Mouse (Mus musculus) urinary bladder, postnatal 25 days (tissue): Measurements from ENCODE around the gene Rnase11.
"Not testable (repeated sequence)": the region's sequence is repeated elsewhere in the genome, so short reads cannot be mapped to it uniquely, and the experiment has no call there.

Source experiments
- DNase-seq: peaks from one replicate; pipeline ENCODE4 v3.0.0; 2022; ENCODE audit warnings: low spot score

Rnase11 gene

DNA sequence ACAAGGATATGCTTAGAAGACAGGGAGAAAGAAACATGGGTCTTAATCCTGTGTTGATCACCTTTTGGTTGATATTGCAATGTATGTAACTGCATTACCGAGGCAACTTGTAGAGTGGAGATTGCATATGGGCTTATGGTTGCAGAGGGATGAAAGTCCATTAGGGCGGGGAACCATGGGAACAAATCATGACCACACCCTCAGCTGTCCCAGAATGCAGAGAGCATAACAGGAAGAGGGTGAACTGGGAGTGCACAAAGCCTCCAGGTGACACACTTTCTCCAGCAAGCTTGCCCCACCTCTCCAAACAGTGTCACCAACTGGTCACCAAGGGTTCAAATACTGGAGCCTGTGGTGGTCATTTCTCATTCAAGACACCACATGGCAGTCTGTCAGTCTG, 31.1 kb upstream of the Rnase11 start:
- no peak for DNase-seq

DNA sequence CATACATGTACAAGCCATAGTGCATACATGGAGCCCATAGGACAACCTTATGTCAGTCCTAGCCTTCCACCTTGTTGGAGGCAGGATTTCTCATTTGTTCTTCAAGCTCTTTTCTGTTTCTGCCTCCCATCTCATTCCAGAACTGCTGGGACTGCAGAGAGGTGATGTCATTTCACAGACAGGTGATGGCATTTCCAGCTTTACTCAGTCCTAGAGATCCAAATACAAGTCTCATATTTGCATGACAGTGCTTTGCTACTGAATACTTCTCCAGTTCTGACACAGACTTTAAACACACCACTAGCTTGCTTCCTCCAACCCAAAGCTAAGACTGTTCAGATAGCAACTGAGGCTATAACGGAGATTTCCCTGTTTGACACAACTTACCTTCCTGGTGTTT, 29.2 kb upstream of the Rnase11 start:
- DNase-seq = no peak

DNA sequence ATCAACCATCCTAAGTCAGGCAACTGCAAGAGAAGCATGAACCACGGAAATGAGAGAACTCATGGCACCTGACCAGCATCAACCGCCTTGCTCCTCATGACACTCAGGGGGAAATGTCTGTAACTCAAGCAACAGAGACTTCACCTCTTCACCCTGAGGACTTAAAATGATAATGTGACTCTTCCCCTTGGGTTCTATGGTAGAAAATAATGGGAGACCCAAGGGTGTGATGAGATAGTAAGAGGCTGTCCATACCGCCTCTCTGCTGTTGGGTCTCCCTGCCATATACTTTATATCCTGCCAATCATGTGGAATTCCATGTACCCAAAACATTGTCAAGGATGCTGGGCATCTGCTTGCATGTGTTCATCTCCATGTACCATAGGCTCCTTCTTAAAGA, 24.4 kb upstream of the Rnase11 start, which contains the start of gene Olfr750:
Gene Olfr750 (minus strand): TSS at position 101 of the 400 bp plus-strand sequence.
- DNase-seq = no peak

DNA sequence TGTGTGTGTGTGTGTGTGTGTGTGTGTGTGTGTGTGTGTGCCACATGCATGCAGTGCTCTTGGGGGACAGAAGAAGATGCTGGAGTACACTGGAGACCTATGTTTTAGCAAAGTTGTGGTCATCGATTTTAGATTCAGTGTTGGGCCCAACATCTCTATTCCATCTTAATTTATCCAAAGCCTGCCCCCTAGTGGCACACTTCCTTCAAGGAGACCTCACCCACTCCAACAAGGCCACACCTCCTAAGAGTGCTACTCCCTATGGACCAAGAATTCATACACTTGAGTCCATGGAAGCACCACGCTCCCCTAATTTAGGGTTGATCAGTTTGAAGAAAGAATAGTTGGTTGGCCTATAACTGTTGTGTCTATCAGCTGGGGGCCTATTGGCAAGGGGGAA, 19.7 kb upstream of the Rnase11 start:
- no peak for DNase-seq

DNA sequence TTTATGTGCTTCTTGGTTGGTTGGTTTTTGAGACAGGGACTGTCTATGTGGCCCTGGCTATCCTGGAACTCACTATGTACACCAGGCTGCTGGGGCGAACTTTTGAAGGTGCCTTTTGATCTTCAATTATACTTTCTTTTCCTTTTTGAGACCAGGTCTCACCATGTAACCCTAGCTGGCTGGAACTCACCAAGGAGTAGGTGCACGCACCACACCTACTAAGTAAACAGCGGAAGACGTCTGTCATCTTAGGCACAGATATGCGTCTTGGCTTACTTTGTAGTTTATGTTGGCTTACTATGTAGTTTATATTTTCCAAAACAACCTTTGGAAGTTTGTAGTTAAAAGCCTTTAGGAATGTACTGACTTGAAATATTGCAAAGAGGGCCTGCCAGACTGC, 19.0 kb upstream of the Rnase11 start:
- no peak for DNase-seq

DNA sequence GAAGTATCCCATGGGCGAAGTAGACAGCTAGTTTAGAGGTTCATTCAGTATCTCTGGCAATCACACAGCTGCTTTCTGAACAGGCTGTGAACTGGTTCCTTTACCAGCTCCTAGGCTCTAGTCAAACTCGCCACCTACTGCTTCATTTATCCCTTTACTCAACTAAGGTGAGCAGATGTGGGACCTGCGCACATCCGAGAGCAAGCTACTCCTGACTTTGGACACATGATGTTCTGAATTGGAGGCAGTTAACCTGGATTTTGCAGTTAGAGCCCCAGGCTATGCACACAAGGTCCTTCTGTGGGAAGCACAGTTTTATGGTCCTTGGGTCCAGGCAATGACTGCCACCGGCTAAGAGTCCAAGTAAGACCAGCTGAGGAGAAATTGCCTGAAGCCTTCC, 10.8 kb upstream of the Rnase11 start:
- DNase-seq = no peak

DNA sequence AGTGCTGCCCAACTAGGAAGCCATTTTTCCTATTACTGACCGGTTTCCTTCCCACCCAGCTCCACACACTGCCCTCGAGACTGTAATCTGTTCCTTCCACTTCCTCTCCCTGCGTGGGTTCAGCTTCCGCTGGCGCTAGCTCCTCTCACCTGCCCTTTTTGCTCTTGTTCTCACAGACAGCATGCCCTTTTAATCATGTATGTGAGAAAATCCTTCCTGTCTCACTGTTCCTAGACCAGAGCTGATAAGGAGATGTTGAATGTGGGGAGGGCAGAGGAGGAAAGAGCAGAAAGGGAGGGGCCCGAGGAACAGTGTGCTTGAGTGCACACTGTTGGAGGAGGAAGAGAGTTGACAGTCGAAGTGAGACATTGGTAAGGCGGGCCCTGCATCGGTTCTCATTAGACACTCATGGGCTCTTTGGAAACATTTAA, 7.5 kb upstream of the Rnase11 start, which contains the start of gene Rnase12:
Gene Rnase12 (minus strand): TSS at position 261 of the 431 bp plus-strand sequence.
- no peak for DNase-seq

DNA sequence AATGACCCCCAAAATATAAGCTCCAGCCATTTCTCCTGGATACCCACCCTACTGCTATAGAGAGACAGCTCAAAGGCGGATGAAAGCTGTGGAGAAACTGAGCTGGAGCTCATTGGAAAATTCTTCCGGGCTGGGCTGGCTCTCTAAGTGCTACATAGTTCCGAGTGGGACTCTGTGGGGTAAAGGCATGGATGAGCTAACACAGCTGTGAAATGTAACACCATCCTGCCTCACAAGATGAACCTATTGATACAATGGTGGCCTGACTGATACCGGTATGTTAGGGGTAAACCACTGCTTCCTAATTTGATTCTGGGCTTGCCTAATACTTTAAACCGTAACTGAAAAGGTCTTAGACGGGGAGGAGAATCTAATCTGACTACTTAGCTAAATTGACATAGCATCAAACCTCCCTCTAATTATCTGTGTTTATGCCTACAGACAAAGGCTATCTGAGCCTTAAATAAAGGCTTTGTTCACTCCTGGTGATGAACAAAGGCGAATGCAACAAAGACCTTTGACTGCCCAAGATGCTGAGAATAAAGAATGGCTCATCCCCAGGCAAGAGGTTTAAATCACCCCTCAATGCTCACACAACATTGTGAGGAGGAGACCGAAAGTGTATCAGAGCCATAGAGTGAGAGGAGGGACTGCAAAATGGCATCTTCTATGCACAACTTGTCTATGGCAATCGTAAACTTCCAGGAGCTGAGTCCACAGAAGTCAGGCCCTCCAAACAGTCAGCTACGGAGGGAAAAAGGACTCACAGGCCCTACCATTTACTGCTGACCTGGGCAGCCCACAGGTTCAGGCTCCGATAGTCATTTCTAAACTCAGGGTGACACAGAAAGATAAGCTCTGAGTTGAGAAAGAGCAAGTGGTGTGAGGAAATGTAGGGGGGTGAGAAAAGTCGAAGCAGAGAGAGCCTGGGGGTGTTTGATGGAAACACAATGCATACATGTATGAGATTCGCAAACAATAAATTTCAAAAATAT, 4.6 kb upstream of the Rnase11 start:
- no peak for DNase-seq

DNA sequence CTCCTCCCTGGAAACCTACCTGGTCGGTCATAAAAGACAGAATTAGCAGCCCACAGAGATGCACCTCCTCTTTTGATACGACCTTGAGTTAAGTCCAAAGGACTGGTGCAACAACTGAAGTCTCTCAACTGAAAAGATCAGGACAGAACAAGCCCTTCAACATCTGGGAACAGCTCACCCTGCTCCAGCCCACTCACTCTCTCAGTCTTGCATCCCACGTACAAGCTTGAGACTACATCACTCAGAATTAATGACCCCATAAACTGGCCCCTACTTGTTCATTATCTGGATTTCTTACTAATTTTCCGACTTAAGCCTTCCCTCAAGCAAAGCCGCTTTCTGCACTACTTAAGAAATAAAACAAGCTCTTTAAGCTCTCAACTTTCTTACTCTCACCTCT, 3.2 kb upstream of the Rnase11 start:
- DNase-seq = no peak

DNA sequence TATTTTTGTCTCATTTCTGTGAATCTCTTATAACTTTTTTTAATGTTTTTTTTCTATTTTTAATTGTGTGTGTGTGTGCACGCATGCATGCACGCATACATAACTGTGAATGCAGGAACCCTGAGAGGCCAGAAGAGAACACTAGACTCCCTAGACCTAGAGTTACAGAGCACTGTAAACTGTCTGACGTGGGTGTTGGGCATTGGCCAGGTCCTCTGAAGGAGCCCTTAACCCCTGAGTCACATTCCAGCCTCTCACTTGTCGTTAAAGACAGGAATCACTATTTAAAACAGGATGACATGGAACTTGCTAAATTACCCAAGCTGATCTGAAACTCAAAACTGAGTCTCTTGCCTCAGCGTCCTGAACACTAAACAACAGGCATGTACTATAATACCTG, 2.0 kb upstream of the Rnase11 start:
- no peak for DNase-seq

DNA sequence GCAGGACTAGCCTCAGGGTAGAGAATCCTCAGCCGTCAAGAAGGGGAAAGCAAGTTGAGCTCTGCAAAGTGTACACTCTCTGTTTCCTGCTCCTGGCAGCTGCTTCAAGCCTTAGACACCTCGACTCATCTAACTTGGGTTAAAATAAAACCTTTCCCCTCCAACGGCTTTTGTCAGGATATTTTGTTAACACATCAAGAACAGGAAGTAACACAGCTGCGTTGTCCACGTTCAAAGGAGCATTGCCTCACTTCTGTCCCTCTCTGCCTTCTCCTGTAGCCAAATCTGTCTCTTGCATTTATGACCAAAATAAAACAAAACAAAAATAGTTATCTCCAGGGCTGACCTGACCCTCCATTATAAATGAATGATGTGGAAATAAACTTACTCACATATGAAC, 2.1 kb downstream of the Rnase11 start:
- no peak for DNase-seq

DNA sequence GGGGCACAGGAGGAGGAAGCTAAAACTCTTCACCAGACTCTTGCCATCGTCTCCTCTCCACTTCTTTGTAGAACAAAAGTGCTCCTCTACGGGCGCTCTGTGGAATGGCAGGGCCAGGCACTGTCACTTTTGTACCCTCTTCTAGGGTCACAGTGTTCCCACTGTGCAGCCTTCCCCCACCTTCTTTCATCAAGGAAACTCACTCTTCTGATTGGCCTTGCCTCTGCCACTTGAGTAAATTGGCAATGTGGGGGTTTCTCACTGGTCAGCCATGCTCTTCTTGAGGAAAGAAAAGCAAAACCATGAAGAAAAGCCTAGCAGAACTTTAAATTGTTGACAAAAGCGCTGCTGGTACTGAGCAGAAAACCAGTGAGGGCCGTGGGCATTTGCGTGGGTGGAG, 8.2 kb downstream of the Rnase11 start, which contains the start of gene Rnase9:
Gene Rnase9 (minus strand): TSS at position 101 of the 400 bp plus-strand sequence.
- no peak for DNase-seq

DNA sequence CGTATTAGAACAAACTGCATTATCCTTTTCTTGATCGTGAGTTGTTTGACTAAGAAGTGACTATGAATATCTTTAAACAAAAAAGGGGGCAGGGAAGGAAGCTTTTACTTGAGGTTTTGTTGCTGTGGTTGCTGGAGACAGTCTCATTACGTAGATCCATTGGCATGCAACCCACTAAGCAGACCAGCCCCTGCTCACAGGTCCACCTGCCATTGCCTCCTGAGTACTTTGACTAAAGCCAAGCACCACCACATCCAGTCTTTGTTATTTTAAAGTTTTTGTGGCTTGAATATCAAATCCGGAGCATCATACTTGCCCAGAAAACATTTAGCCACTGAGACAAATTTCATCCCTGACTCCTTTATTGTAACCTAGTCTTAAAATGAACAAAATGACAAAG, 13.7 kb downstream of the Rnase11 start:
- no peak for DNase-seq

DNA sequence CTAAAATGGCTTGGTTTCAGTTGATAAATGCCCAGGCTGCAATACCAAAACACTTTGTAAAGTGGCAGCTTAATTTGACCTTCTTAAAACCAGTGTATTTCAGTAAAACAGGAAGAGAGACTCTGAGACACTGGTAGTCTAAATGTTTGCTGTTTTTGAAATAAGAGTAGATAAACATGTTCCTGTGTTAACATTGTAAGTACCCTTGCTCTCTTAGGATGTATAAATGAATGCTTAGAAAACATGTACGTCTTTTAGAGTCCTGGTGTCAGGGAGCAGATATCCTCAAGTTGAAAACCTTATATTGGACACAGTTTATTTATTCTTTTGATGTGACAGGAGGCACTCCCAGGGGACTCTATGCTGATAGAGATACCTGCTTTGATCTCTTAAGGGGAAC, 14.8 kb downstream of the Rnase11 start:
- DNase-seq = no peak

DNA sequence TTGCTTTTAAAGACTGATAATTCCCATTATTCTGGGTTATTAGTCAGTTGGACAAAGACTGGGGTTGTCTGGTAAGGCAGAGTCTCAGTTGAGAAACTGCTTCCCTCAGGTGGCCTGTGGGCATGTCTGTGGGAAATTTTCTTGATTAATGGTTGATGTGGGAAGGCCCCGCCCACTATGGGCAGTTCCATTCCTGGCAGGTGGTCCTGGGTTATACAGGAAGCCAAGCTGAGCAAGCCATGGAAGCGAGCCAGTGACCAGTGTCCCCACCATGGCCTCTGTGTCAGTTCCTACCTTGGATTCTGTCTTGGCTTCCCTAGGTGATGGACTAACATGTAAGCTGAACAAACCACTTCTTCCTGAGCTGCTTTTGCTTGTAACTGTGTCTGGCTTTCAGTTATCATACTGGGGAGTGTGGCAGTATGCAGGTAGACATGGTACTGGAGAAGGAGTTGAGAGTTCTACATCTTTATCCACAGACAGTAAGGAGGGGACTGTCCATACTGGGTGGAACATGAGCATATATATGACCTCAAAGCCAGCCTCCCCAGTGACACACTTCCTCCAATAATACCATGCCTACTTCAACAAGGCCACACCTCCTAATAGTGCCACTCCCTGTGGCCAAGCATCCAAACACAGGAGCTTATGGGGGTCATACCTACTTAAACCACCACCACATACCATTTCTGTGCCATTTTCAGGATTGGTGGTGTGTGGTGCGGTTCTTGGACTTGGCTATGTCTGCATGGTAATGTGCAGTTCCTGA, 22.4 kb downstream of the Rnase11 start:
- no peak for DNase-seq

DNA sequence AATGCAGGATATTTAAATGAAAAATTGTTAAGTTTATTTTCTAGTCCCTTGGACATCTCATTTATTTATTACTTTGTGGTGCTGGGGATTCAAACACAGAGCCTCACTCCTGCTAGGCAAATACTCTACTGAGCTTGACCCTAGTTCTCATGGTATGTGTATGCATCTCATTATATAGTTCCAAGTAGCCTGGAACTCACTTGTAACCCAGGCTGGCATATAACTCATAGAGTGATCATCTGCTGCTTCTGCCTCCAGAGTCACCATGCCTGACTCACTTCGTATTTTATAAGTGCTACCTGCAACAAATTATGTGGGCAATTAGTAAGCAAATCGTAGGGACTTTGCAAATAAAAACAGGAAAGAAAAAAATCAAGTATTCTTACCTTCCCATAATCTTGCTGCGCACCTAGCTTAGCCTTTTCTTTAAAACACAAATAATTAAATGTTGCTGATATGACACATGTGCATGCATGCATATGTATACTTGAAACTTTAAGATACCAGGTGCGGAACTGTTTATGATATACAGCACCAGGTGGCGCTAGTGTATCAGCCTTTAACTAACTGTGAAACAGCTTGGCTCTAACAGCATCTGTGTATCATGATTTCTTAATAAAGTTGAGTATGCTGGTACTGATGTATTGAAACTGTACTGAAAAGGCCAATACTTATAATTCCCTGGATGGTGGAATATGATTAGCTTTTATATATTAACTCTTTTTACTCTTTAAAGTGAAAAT, 23.4 kb downstream of the Rnase11 start:
- peak; percentile 42 for DNase-seq

DNA sequence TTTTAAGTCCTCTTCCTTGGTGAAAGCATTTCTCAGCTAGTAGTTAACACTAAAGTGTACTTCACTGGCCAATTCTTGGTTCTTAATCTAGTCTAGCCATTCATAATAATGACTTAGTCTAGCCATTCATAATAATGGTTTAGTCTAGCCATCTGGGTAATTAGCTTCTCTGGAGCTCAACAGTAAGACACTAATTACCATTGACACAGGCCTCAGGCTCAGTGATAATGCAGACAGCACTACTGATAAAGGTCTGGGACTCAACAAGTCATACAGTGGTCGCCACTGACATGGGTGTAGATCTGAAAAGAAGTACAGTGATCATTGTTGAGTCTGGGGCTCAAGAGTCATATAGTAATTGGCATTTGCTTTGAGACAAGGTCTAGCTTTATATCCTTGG, 25.1 kb downstream of the Rnase11 start:
- DNase-seq = no peak

DNA sequence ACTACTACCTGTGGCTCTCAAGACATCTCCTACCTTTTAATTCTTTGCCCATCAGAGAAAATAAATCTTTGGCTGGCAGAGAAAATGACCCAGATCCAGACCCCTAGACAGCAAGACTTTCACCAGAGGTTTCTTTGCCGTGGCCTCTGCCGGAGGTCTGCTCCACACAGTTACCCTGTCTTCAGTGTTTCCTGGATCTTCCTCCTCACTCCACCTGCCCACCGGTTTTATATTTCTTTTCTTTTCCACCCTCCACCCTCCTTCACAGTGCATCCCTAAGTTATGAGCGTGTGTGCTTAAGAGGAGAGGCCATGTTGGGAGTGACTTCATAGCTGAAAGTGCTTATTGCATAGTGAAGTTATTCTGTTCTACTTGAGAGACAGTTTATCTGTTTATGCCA, 26.5 kb downstream of the Rnase11 start:
- no peak for DNase-seq

DNA sequence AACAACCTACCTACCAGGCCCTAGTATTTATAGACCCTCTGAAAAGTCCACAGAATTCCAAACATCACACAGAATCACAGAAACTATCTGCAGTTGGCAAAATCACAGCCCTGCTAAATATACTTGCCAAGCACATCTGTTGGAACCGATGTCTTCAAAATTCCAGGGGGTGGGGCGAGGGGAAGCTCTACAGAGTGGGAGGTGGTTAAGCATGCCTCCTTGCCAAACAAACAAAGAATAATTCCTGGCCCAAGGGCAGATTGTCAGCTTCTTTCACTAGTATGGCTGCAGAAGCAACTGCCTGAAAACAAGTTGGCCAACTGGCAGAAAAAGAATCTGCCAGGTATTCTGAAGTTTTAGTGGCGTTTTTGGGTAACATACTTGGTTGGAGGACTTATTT, 32.7 kb downstream of the Rnase11 start:
- no peak for DNase-seq

DNA sequence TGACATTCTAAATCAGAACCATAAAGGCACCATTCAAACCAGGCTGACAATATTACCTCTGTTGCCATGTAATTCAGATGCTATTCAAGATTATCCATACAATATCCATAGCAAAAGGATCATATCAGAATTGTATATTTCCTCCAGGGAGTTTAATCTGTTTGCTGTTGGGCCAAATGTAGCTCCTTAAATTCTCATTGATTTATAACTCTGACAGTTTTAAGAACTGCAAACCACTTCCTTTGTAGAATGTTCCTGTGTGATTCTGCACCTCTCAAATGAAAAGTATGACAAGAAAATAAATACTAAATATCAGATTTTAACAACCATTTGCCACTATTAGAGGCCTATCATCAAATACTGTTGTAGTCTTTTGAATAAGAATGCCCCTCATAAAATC, 34.2 kb downstream of the Rnase11 start:
- no peak for DNase-seq

DNA sequence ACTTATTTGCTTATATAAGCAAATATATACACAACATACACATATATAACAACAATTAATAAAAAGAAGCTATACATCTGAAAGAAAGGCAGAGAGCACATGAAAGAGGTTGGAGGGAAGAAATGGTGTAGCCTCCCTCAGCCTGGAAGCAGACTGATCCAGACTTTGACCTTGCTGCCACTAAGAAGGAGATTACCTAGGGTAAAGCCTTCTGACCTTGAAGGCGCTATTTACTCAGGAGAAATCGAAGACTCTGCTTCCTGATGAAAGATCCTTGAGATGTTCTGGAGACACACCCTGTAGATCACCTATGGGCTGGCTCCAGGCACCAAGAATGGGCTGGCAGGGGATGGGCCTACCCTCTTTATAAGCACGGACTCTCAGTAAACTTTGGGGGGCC, 35.2 kb downstream of the Rnase11 start:
- not testable (repeated sequence) for DNase-seq

DNA sequence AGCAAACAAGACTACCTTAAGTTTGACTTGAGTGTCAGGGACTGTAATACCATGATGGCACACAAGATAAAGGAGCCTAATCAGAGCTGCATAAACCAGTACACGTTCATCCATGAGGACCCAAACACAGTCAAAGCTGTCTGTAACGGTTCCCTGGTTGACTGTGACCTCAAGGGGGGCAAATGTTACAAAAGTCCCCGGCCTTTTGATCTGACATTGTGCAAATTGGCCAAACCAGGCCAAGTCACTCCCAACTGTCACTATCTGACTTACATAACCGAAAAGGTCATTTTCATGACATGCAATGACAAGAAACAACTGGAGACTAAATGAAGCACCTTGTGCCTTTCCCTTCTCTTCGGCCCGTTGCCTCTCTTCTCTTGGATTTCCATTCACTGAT, 40.4 kb downstream of the Rnase11 start:
- DNase-seq = no peak
